Mouse (Mus musculus): ENCODE results near the gene Cpa5. TPM values are rescaled to one million over a fixed set of nuclear protein-coding genes. Genes with fewer than 3 reads are reported as not detected.

Gene Cpa5
- polyA plus RNA-seq, 1 experiment from 2014 or later: 0.74 TPM

- Histone ChIP-seq H3K9me3 (ENCODE audit: control insufficient read depth, low read length) (no peaks in the 10 kb centered on the region), H3K4me1 (ENCODE audit: control insufficient read depth in 2 of 2, insufficient read depth in 2 of 2, low read length in 2 of 2) (peaks cover 39 to 43% of the 10 kb centered on the region in 2 experiments), H3K9ac (ENCODE audit: low read length) (peak overlapping the region; percentile 52; the same call in 1 of the 2 replicates), H3K27me3 (ENCODE audit: control insufficient read depth, insufficient read depth, low read length) (no peaks in the 10 kb centered on the region), H3K4me3 (ENCODE audit: control insufficient read depth in 1 of 2, insufficient read depth in 1 of 2, low read depth in 1 of 2, low read length in 2 of 2) (no peak overlapping the region), H3K4me2 (ENCODE audit: low read length) (peak overlapping the region; percentile 40), H3K27ac (replicated peaks in 1 of 2; ENCODE audit: control insufficient read depth in 1 of 2, insufficient read depth in 1 of 2, low read depth in 2 of 2, low read length in 2 of 2) (peak overlapping the region; percentile 93), H3K36me3 (ENCODE audit: control insufficient read depth, insufficient read depth, low read length) (no peaks in the 10 kb centered on the region)
- 28% methylated on average over 20 of the region's 20 CpGs for WGBS
- peak; percentile 90 for ATAC-seq (ENCODE audit: insufficient number of reproducible peaks, insufficient read depth, low FRiP score, low read depth)
Measured at GRCm38 (mm10) chr6:30572456-30573311, 38.1 kb upstream of the Cpa5 start.

DNA sequence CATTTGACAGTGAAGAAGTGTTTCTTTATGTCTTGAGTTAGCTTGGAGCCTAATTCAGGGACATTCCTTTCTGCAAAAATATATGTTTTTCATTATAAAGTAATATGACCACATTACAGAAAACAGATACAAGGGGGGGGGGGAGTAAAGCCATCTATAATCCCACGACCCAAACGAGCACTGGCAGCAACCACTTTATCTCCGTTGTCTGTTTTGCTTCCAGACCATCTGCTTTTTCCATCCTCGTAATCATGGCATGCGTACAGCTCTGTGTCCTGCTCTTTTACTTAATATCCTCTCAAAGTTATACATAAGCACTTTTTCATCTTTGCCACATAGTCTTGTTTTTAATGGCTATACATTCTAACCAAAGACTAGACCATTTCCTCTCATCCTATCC is 37.4 kb upstream of the Cpa5 start:
- Histone ChIP-seq H3K27me3 (ENCODE audit: control insufficient read depth, insufficient read depth, low read length) (no peaks in the 10 kb centered on the region), H3K9me3 (ENCODE audit: control insufficient read depth, low read length) (no peaks in the 10 kb centered on the region), H3K27ac (replicated peaks in 1 of 2; ENCODE audit: control insufficient read depth in 1 of 2, insufficient read depth in 1 of 2, low read depth in 2 of 2, low read length in 2 of 2) (peak overlapping the region; percentile 87 to 93), H3K4me2 (ENCODE audit: low read length) (peak overlapping the region; percentile 40; the same call in 1 of the 2 replicates), H3K36me3 (ENCODE audit: control insufficient read depth, insufficient read depth, low read length) (no peaks in the 10 kb centered on the region), H3K4me1 (ENCODE audit: control insufficient read depth in 2 of 2, insufficient read depth in 2 of 2, low read length in 2 of 2) (peaks cover 36% of the 10 kb centered on the region in 2 experiments), H3K4me3 (ENCODE audit: control insufficient read depth in 1 of 2, insufficient read depth in 1 of 2, low read depth in 1 of 2, low read length in 2 of 2) (no peak overlapping the region), H3K9ac (ENCODE audit: low read length) (no peak overlapping the region; the same call in 1 of the 2 replicates)
- 61% methylated on average over 5 of the region's 5 CpGs for WGBS
- no peak for ATAC-seq (ENCODE audit: insufficient number of reproducible peaks, insufficient read depth, low FRiP score, low read depth)

DNA sequence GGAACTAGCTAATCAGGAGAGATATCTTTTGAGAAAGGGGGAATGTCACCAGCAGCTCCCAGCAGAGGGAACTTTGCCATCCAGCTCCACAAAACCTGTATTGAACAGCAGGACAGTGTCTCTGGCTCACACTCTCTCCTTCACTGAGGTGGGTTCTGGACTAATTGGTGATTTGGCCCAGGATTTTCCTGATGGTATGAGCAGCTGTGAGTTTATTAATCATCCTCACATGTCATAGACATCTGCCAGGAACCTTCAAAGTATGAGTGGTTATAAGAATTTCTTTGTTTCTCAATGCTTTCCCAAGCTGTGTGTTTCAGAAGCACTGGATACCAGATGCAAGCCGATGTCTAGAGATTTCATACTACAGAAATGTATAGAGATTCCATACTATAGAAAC is 35.9 kb upstream of the Cpa5 start:
- WGBS: 91% methylated on average over 1 of the region's 1 CpGs
- Histone ChIP-seq H3K36me3 (ENCODE audit: control insufficient read depth, insufficient read depth, low read length) (no peaks in the 10 kb centered on the region), H3K4me2 (ENCODE audit: low read length) (no peak overlapping the region), H3K4me1 (ENCODE audit: control insufficient read depth in 2 of 2, insufficient read depth in 2 of 2, low read length in 2 of 2) (peaks cover 29 to 30% of the 10 kb centered on the region in 2 experiments), H3K4me3 (ENCODE audit: control insufficient read depth in 1 of 2, insufficient read depth in 1 of 2, low read depth in 1 of 2, low read length in 2 of 2) (no peak overlapping the region), H3K9ac (ENCODE audit: low read length) (no peak overlapping the region), H3K9me3 (ENCODE audit: control insufficient read depth, low read length) (no peaks in the 10 kb centered on the region), H3K27ac (replicated peaks in 1 of 2; ENCODE audit: control insufficient read depth in 1 of 2, insufficient read depth in 1 of 2, low read depth in 2 of 2, low read length in 2 of 2) (no peak overlapping the region), H3K27me3 (ENCODE audit: control insufficient read depth, insufficient read depth, low read length) (no peaks in the 10 kb centered on the region)
- ATAC-seq (ENCODE audit: insufficient number of reproducible peaks, insufficient read depth, low FRiP score, low read depth): no peak

DNA sequence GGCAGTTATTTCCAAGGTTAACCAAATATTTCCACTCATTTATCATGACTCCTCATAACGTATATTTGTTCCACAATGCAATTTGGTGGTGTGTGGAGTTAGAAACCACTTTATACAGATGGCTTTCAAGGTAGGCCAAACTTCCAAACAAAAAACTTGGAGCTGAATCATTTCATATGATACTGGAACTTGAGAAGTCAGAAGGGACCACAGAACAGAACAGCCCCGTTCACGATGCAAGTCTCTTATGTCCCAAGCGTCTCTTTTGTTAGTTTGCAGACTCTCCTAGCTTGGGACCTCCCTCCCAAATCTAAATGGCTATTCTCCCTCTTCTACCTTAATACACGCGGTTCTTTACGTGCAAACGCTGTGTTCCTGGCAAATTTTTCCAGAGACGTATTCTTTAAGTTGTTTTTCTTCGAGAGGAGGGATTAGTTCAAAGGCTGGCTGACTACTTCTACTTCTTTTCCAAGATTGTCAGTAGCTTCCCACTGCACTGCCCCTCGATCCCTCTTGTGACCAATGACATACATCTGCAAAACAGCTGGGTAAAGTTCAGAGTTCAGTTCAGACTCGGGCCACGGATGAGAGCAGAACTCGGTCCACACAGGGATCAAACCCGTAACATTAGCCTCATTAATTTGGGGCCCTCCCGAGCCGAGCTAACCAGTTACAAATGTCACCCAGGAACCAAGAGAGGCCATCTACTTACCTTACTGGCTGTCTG is 34.2 kb upstream of the Cpa5 start:
- Histone ChIP-seq H3K27ac (replicated peaks in 1 of 2; ENCODE audit: control insufficient read depth in 1 of 2, insufficient read depth in 1 of 2, low read depth in 2 of 2, low read length in 2 of 2) (no peak overlapping the region), H3K27me3 (ENCODE audit: control insufficient read depth, insufficient read depth, low read length) (no peaks in the 10 kb centered on the region), H3K4me3 (ENCODE audit: control insufficient read depth in 1 of 2, insufficient read depth in 1 of 2, low read depth in 1 of 2, low read length in 2 of 2) (no peak overlapping the region), H3K9ac (ENCODE audit: low read length) (no peak overlapping the region), H3K36me3 (ENCODE audit: control insufficient read depth, insufficient read depth, low read length) (no peaks in the 10 kb centered on the region), H3K4me1 (ENCODE audit: control insufficient read depth in 2 of 2, insufficient read depth in 2 of 2, low read length in 2 of 2) (peaks cover 20 to 23% of the 10 kb centered on the region in 2 experiments), H3K4me2 (ENCODE audit: low read length) (no peak overlapping the region), H3K9me3 (ENCODE audit: control insufficient read depth, low read length) (no peaks in the 10 kb centered on the region)
- WGBS: 83% methylated on average over 17 of the region's 17 CpGs
- no peak for ATAC-seq (ENCODE audit: insufficient number of reproducible peaks, insufficient read depth, low FRiP score, low read depth)

DNA sequence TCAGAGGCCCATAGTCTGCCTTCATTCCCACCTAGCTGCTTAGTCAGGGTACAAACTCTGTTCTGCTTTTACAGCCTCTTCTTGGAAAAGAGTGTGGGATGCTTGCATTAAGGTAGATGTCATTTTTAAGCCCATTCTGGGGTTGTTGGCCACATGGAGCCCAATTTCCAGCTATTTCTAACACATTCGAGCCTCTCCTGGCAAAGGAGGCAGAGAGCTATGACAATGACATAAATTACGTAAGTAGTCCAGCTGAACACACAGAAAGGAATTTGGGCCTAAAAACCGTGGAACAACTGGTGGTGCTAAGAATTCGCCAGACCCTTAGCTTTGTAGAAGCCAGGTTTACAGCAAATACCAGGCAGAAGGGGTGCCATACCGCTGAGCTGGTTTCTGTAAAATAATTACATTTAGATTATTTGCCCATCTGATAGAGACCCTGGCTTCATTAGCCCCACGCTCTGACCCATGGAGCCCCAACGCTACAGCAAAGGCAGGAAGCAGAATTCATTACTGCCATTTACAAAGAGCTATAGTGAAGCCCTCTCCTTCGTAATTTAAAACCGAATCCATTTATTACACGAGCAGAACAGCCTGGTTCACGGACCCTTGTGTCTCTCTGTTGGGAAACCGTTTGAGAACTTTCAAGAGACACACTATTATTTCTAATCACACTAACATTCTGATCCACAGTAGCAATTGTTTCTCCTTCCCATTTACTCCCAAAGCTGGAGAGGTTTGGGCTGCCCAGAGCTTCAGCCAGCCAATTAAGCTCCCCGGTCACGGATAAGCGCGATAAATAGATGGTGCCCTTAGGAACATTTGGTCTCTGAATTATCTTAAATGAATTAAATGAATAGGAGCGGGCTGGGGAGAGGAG is 30.6 kb upstream of the Cpa5 start:
- Histone ChIP-seq H3K9ac (ENCODE audit: low read length) (no peak overlapping the region), H3K27ac (replicated peaks in 1 of 2; ENCODE audit: control insufficient read depth in 1 of 2, insufficient read depth in 1 of 2, low read depth in 2 of 2, low read length in 2 of 2) (no peak overlapping the region), H3K9me3 (ENCODE audit: control insufficient read depth, low read length) (no peaks in the 10 kb centered on the region), H3K4me3 (ENCODE audit: control insufficient read depth in 1 of 2, insufficient read depth in 1 of 2, low read depth in 1 of 2, low read length in 2 of 2) (no peak overlapping the region), H3K36me3 (ENCODE audit: control insufficient read depth, insufficient read depth, low read length) (no peaks in the 10 kb centered on the region), H3K4me1 (ENCODE audit: control insufficient read depth in 2 of 2, insufficient read depth in 2 of 2, low read length in 2 of 2) (no peaks in the 10 kb centered on the region), H3K27me3 (ENCODE audit: control insufficient read depth, insufficient read depth, low read length) (no peaks in the 10 kb centered on the region), H3K4me2 (ENCODE audit: low read length) (no peak overlapping the region)
- ATAC-seq (ENCODE audit: insufficient number of reproducible peaks, insufficient read depth, low FRiP score, low read depth): no peak
- WGBS: 81% methylated on average over 17 of the region's 17 CpGs

DNA sequence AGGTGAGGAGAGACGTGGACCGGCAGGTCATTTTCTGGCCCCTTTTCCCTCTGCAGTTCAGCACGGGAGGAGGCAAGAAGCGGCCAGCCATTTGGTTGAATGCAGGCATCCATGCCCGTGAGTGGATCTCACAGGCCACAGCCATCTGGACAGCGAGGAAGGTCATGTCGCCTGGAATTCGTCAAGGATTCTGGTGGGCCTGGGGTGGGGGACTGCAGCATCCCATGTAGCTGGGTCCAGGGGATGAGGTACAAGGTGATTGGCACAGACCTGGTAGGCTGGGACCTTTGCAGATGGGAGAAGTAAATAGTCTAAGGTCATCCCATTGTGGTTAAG is 30.0 kb upstream of the Cpa5 start:
- Histone ChIP-seq H3K27ac (replicated peaks in 1 of 2; ENCODE audit: control insufficient read depth in 1 of 2, insufficient read depth in 1 of 2, low read depth in 2 of 2, low read length in 2 of 2) (no peak overlapping the region), H3K4me1 (ENCODE audit: control insufficient read depth in 2 of 2, insufficient read depth in 2 of 2, low read length in 2 of 2) (no peaks in the 10 kb centered on the region), H3K36me3 (ENCODE audit: control insufficient read depth, insufficient read depth, low read length) (no peaks in the 10 kb centered on the region), H3K27me3 (ENCODE audit: control insufficient read depth, insufficient read depth, low read length) (no peaks in the 10 kb centered on the region), H3K9ac (ENCODE audit: low read length) (no peak overlapping the region), H3K9me3 (ENCODE audit: control insufficient read depth, low read length) (no peaks in the 10 kb centered on the region), H3K4me3 (ENCODE audit: control insufficient read depth in 1 of 2, insufficient read depth in 1 of 2, low read depth in 1 of 2, low read length in 2 of 2) (no peak overlapping the region), H3K4me2 (ENCODE audit: low read length) (no peak overlapping the region)
- no peak for ATAC-seq (ENCODE audit: insufficient number of reproducible peaks, insufficient read depth, low FRiP score, low read depth)
- WGBS: 48% methylated on average over 8 of the region's 8 CpGs

- H3K4me2 ChIP-seq (ENCODE audit: low read length): no peak overlapping the region
- peaks cover 0 to 2% of the 10 kb centered on the region in 2 experiments; a peak in 2 of 4 replicates for H3K4me1 ChIP-seq (ENCODE audit: control insufficient read depth in 2 of 2, insufficient read depth in 2 of 2, low read length in 2 of 2)
- H3K27ac ChIP-seq (replicated peaks in 1 of 2; ENCODE audit: control insufficient read depth in 1 of 2, insufficient read depth in 1 of 2, low read depth in 2 of 2, low read length in 2 of 2): no peak overlapping the region
- H3K4me3 ChIP-seq (ENCODE audit: control insufficient read depth in 1 of 2, insufficient read depth in 1 of 2, low read depth in 1 of 2, low read length in 2 of 2): no peak overlapping the region
- H3K27me3 ChIP-seq (ENCODE audit: control insufficient read depth, insufficient read depth, low read length): no peaks in the 10 kb centered on the region
- no peaks in the 10 kb centered on the region for H3K9me3 ChIP-seq (ENCODE audit: control insufficient read depth, low read length)
- WGBS: 47% methylated on average over 7 of the region's 7 CpGs
- no peak overlapping the region for H3K9ac ChIP-seq (ENCODE audit: low read length)
- no peak for ATAC-seq (ENCODE audit: insufficient number of reproducible peaks, insufficient read depth, low FRiP score, low read depth)
- H3K36me3 ChIP-seq (ENCODE audit: control insufficient read depth, insufficient read depth, low read length): no peaks in the 10 kb centered on the region
Measured at GRCm38 (mm10) chr6:30586886-30587442, 23.8 kb upstream of the Cpa5 start.
